Mouse (Mus musculus) heart, embryonic 13.5 days (tissue): ENCODE results near the gene Pah. TPM values are rescaled to one million over a fixed set of nuclear protein-coding genes. Genes with fewer than 3 reads are reported as not detected.

Experiments used
- ATAC-seq: fragments of 200-750 bp; cut with Nextera tagmentation; 2 replicates; pipeline ENCODE4 v1.8.0; 2017; ENCODE audit warnings: moderate TSS enrichment; ENCODE audit not compliant: insufficient number of reproducible peaks, low FRiP score, low TSS enrichment; ENCODE audit errors: extremely low read depth
- H3K27ac ChIP-seq: fragments of 300-500 bp; sonication (generic); replicated peaks from 2 replicates; pipeline ENCODE4 v1.5.1; 2015; ENCODE audit warnings: moderate library complexity, mild to moderate bottlenecking, inconsistent platforms
- H3K27me3 ChIP-seq: fragments of 300-500 bp; sonication (generic); replicated peaks from 2 replicates; pipeline ENCODE4 v1.6.1; 2015; ENCODE audit warnings: mild to moderate bottlenecking, inconsistent platforms
- H3K36me3 ChIP-seq: fragments of 300-500 bp; sonication (generic); 2 replicates; pipeline ENCODE4 v1.6.1; 2015; ENCODE audit warnings: mild to moderate bottlenecking, inconsistent platforms
- H3K4me1 ChIP-seq: fragments of 300-500 bp; sonication (generic); 2 replicates; pipeline ENCODE4 v1.6.1; 2015; ENCODE audit warnings: inconsistent platforms
- H3K4me2 ChIP-seq: fragments of 300-500 bp; sonication (generic); 2 replicates; pipeline ENCODE4 v1.6.1; 2015; ENCODE audit warnings: inconsistent platforms, mild to moderate bottlenecking, moderate library complexity
- H3K4me3 ChIP-seq: fragments of 300-500 bp; sonication (generic); 2 replicates; pipeline ENCODE4 v1.5.1; 2015; ENCODE audit warnings: moderate library complexity, mild to moderate bottlenecking, inconsistent platforms
- H3K9ac ChIP-seq: fragments of 300-500 bp; sonication (generic); 2 replicates; pipeline ENCODE4 v1.6.1; 2015; ENCODE audit warnings: inconsistent platforms, mild to moderate bottlenecking, moderate library complexity
- H3K9me3 ChIP-seq: fragments of 300-500 bp; sonication (generic); 2 replicates; pipeline ENCODE4 v1.6.1; 2016; ENCODE audit warnings: inconsistent platforms
- WGBS: fragments of 180-500 bp; shearing (Covaris S2); methylation state at CpG from one replicate; pipeline ENCODE4 v1.1.7; 2015; ENCODE audit warnings: mixed read lengths; 5-methylcytosine and 5-hydroxymethylcytosine counted together
- polyA plus RNA-seq: library from polyadenylated mRNA; unstranded; fragments of >200 nt; fragmentation: Nextera tagmentation; extraction: Ambion mirVana; gene quantifications from 2 replicates; pipeline ENCODE4 v1.2.1, GENCODE M21; 2015

Gene Pah
- polyA plus RNA-seq, 1 experiment from 2014 or later, result 0.20 TPM

- H3K27me3 ChIP-seq, result no peaks in the 10 kb centered on the region
- H3K4me1 ChIP-seq, result no peaks in the 10 kb centered on the region
- no peaks in the 10 kb centered on the region for H3K36me3 ChIP-seq
- H3K4me2 ChIP-seq, result no peak overlapping the region
- no peak for ATAC-seq
- H3K9ac ChIP-seq, result no peak overlapping the region
- no peak overlapping the region for H3K27ac ChIP-seq
- no peaks in the 10 kb centered on the region for H3K9me3 ChIP-seq
- H3K4me3 ChIP-seq, result no peak overlapping the region
These were observed 8.5 kb upstream of the Pah start for GRCm38 (mm10) chr10:87513052-87513451.

GRCm38 (mm10) chr10:87518585-87518984 lies 3.0 kb upstream of the Pah start:
- ATAC-seq, result no peak
- H3K9ac ChIP-seq, result no peak overlapping the region
- H3K4me1 ChIP-seq, result no peaks in the 10 kb centered on the region
- no peak overlapping the region for H3K4me3 ChIP-seq
- no peaks in the 10 kb centered on the region for H3K36me3 ChIP-seq
- no peak overlapping the region for H3K27ac ChIP-seq
- H3K9me3 ChIP-seq, result no peaks in the 10 kb centered on the region
- H3K27me3 ChIP-seq, result 0 out of 2 replicates have a peak, but pooled peaks cover 10% of the 10 kb centered on the region
- 61% methylated on average over 2 of the region's 2 CpGs for WGBS
- H3K4me2 ChIP-seq, result no peak overlapping the region

- no peaks in the 10 kb centered on the region for H3K4me1 ChIP-seq
- no peak overlapping the region for H3K9ac ChIP-seq
- H3K4me3 ChIP-seq, result no peak overlapping the region
- no peaks in the 10 kb centered on the region for H3K9me3 ChIP-seq
- H3K36me3 ChIP-seq, result no peaks in the 10 kb centered on the region
- ATAC-seq, result no peak
- no peak overlapping the region for H3K27ac ChIP-seq
- H3K27me3 ChIP-seq, result 0 out of 2 replicates have a peak, but pooled peaks cover 10% of the 10 kb centered on the region
- no peak overlapping the region for H3K4me2 ChIP-seq
- WGBS, result 67% methylated on average over 4 of the region's 4 CpGs
These were observed 1.0 kb upstream of the Pah start for GRCm38 (mm10) chr10:87520401-87521116.

- 67% methylated on average over 1 of the region's 1 CpGs for WGBS
- no peaks in the 10 kb centered on the region for H3K4me1 ChIP-seq
- no peaks in the 10 kb centered on the region for H3K9me3 ChIP-seq
- no peak overlapping the region for H3K9ac ChIP-seq
- no peak overlapping the region for H3K27ac ChIP-seq
- no peak overlapping the region for H3K4me3 ChIP-seq
- no peaks in the 10 kb centered on the region for H3K27me3 ChIP-seq
- H3K4me2 ChIP-seq, result no peak overlapping the region
- no peaks in the 10 kb centered on the region for H3K36me3 ChIP-seq
- ATAC-seq, result no peak
These were observed 12.6 kb downstream of the Pah start for GRCm38 (mm10) chr10:87534172-87534571.

- Histone ChIP-seq H3K9me3 (no peaks in the 10 kb centered on the region), H3K27me3 (peaks cover under 1% of the 10 kb centered on the region; the same call in 1 of the 2 replicates), H3K9ac (no peak overlapping the region), H3K4me1 (no peaks in the 10 kb centered on the region), H3K4me2 (no peak overlapping the region), H3K27ac (no peak overlapping the region), H3K4me3 (no peak overlapping the region), H3K36me3 (no peaks in the 10 kb centered on the region)
- no peak for ATAC-seq
- 81% methylated on average over 8 of the region's 8 CpGs for WGBS
These were observed 24.2 kb downstream of the Pah start for GRCm38 (mm10) chr10:87545759-87546158.

GRCm38 (mm10) chr10:87546299-87547234 lies 25.0 kb downstream of the Pah start:
- no peak overlapping the region for H3K9ac ChIP-seq
- H3K36me3 ChIP-seq, result no peaks in the 10 kb centered on the region
- no peak overlapping the region for H3K27ac ChIP-seq
- H3K9me3 ChIP-seq, result no peaks in the 10 kb centered on the region
- no peak overlapping the region for H3K4me2 ChIP-seq
- H3K4me3 ChIP-seq, result no peak overlapping the region
- 57% methylated on average over 19 of the region's 19 CpGs for WGBS
- H3K4me1 ChIP-seq, result no peaks in the 10 kb centered on the region
- no peak for ATAC-seq
- peaks cover 9% of the 10 kb centered on the region; the same call in 1 of the 2 replicates for H3K27me3 ChIP-seq

GRCm38 (mm10) chr10:87552726-87553125 lies 31.1 kb downstream of the Pah start:
- Histone ChIP-seq H3K4me1 (no peaks in the 10 kb centered on the region), H3K9me3 (no peaks in the 10 kb centered on the region), H3K4me3 (peak overlapping the region; percentile 22; the same call in 1 of the 2 replicates), H3K27ac (no peak overlapping the region), H3K4me2 (peak overlapping the region; percentile 49), H3K27me3 (peaks cover 27% of the 10 kb centered on the region), H3K36me3 (no peaks in the 10 kb centered on the region), H3K9ac (no peak overlapping the region)
- WGBS, result 28% methylated on average over 8 of the region's 8 CpGs
- ATAC-seq, result no peak; the same call in 1 of the 2 replicates

- Histone ChIP-seq H3K27me3 (peaks cover 20% of the 10 kb centered on the region), H3K9me3 (no peaks in the 10 kb centered on the region), H3K4me2 (no peak overlapping the region), H3K4me3 (no peak overlapping the region), H3K36me3 (no peaks in the 10 kb centered on the region), H3K4me1 (no peaks in the 10 kb centered on the region), H3K27ac (no peak overlapping the region), H3K9ac (no peak overlapping the region)
- 42% methylated on average over 2 of the region's 2 CpGs for WGBS
- ATAC-seq, result no peak
These were observed 34.8 kb downstream of the Pah start for GRCm38 (mm10) chr10:87556441-87556840.

GRCm38 (mm10) chr10:87563818-87564217 lies 42.2 kb downstream of the Pah start:
- Histone ChIP-seq H3K4me3 (no peak overlapping the region), H3K4me1 (no peaks in the 10 kb centered on the region), H3K27me3 (no peaks in the 10 kb centered on the region), H3K4me2 (no peak overlapping the region), H3K36me3 (no peaks in the 10 kb centered on the region), H3K27ac (no peak overlapping the region), H3K9ac (no peak overlapping the region), H3K9me3 (no peaks in the 10 kb centered on the region)
- WGBS, result 65% methylated on average over 9 of the region's 9 CpGs
- ATAC-seq, result no peak

GRCm38 (mm10) chr10:87565712-87566111 lies 44.1 kb downstream of the Pah start:
- H3K27ac ChIP-seq, result no peak overlapping the region
- no peaks in the 10 kb centered on the region for H3K36me3 ChIP-seq
- 43% methylated on average over 2 of the region's 2 CpGs for WGBS

GRCm38 (mm10) chr10:87572500-87572899 lies 50.9 kb downstream of the Pah start:
- Histone ChIP-seq H3K27me3 (no peaks in the 10 kb centered on the region), H3K4me3 (no peak overlapping the region), H3K9me3 (no peaks in the 10 kb centered on the region), H3K36me3 (no peaks in the 10 kb centered on the region), H3K9ac (no peak overlapping the region), H3K4me1 (no peaks in the 10 kb centered on the region), H3K27ac (no peak overlapping the region), H3K4me2 (no peak overlapping the region)
- ATAC-seq, result no peak
- WGBS, result 67% methylated on average over 4 of the region's 4 CpGs

More at GRCm38 (mm10) chr10:87565712-87566111, 44.1 kb downstream of the Pah start:
- no peak overlapping the region for H3K4me2 ChIP-seq
- H3K4me3 ChIP-seq, result no peak overlapping the region
- no peaks in the 10 kb centered on the region for H3K9me3 ChIP-seq
- no peaks in the 10 kb centered on the region for H3K27me3 ChIP-seq
- no peak overlapping the region for H3K9ac ChIP-seq
- H3K4me1 ChIP-seq, result no peaks in the 10 kb centered on the region
- no peak for ATAC-seq
